Mouse (Mus musculus) stomach, postnatal 0 days (tissue): ENCODE results near the gene Nt5c2.

Experiments
- CTCF ChIP-seq: IDR thresholded peaks from 2 replicates; pipeline ENCODE4 v1.5.1; 2016; ENCODE audit warnings: antibody characterized with exemption, low read depth, mild to moderate bottlenecking, moderate library complexity
- EP300 ChIP-seq: optimal IDR thresholded peaks from 2 replicates; pipeline ENCODE3; 2016; ENCODE audit warnings: antibody characterized with exemption

DNA sequence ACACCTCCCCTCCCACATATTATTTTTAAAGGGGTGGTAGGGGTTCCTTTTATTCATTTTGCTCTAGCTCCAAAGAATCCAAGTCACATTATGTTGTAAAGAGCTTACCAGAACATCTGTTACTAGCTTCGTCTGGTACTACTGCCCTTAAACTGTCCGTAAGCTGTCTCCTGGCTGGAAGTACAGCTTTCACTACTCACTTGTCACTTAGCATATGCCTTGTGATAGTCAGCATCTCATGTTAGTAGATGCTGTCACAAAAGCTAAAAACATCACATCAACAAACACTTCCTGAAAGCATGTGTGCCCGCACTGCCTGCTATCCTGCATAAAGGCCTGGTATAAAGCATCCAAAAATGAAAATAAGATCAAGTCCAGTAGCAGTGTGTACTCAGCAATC is 55.4 kb downstream of the Nt5c2 start:
- TF ChIP-seq CTCF = no peak
- no peak for TF ChIP-seq EP300
